Mouse (Mus musculus) left cerebral cortex, adult 8-10 months (tissue): ENCODE results near the gene Pigv. TPM values are rescaled to one million over a fixed set of nuclear protein-coding genes. Genes with fewer than 3 reads are reported as not detected.
"Not testable (repeated sequence)": the region's sequence is repeated elsewhere in the genome, so short reads cannot be mapped to it uniquely, and the experiment has no call there.

Experiments
- DNase-seq, 2 experiments: peaks; one replicate each; pipeline ENCODE4 v3.0.0; 2022; ENCODE audit warnings: low spot score in 2 of 2
- total RNA-seq, 4 experiments: library from RNA; stranded (reverse); gene quantifications; 2 replicates each; pipeline ENCODE4 v1.2.4; 2022

Gene Pigv
- total RNA-seq, 4 experiments from 2014 or later, result 8.4 to 10.9 (median 9.9) TPM

GRCm38 (mm10) chr4:133649464-133649863, 23.0 kb downstream of the Pigv start:
- not testable (repeated sequence) for DNase-seq

- DNase-seq, result no peak
Observed at GRCm38 (mm10) chr4:133645680-133646079, 26.8 kb downstream of the Pigv start.

- DNase-seq, result no peak
Observed at GRCm38 (mm10) chr4:133645195-133645594, 27.3 kb downstream of the Pigv start.

- no peak for DNase-seq
Observed at GRCm38 (mm10) chr4:133634043-133634410, 38.4 kb downstream of the Pigv start.

- peak; percentile 72 to 78 for DNase-seq
Observed at GRCm38 (mm10) chr4:133633332-133634042, 39.0 kb downstream of the Pigv start.

GRCm38 (mm10) chr4:133632483-133633327, 39.7 kb downstream of the Pigv start:
- no peak for DNase-seq

- no peak for DNase-seq
Observed at GRCm38 (mm10) chr4:133631769-133632411, 40.6 kb downstream of the Pigv start.

GRCm38 (mm10) chr4:133631071-133631768, 41.2 kb downstream of the Pigv start:
- DNase-seq, result no peak

- no peak for DNase-seq
Observed at GRCm38 (mm10) chr4:133630326-133630920, 42.0 kb downstream of the Pigv start.

- DNase-seq, result no peak
Observed at GRCm38 (mm10) chr4:133629191-133629590, 43.3 kb downstream of the Pigv start.

- no peak for DNase-seq
Observed at GRCm38 (mm10) chr4:133628517-133628916, 43.9 kb downstream of the Pigv start.

- no peak for DNase-seq
Observed at GRCm38 (mm10) chr4:133627039-133627438, 45.4 kb downstream of the Pigv start.

- DNase-seq, result no peak
Observed at GRCm38 (mm10) chr4:133626621-133627020, 45.8 kb downstream of the Pigv start.

- DNase-seq, result no peak
Observed at GRCm38 (mm10) chr4:133626221-133626620, 46.2 kb downstream of the Pigv start.

GRCm38 (mm10) chr4:133625621-133626071, 46.8 kb downstream of the Pigv start:
- no peak for DNase-seq

GRCm38 (mm10) chr4:133624830-133625229, 47.6 kb downstream of the Pigv start:
- no peak for DNase-seq

GRCm38 (mm10) chr4:133622161-133622695, 50.2 kb downstream of the Pigv start:
- no peak for DNase-seq

GRCm38 (mm10) chr4:133620668-133621067, 51.8 kb downstream of the Pigv start:
- no peak for DNase-seq

GRCm38 (mm10) chr4:133619473-133620136, 52.8 kb downstream of the Pigv start:
- DNase-seq, result no peak

GRCm38 (mm10) chr4:133617936-133618335, 54.5 kb downstream of the Pigv start:
- no peak for DNase-seq
